Mouse (Mus musculus) naive thymus-derived CD4-positive, alpha-beta T cell, adult 2 months (primary cell): Measurements from ENCODE around the gene Gstm6.
A peak's percentile ranks its signal among the peaks of the same experiment; 100 is the strongest.
"Not testable (repeated sequence)": the region's sequence is repeated elsewhere in the genome, so short reads cannot be mapped to it uniquely, and the experiment has no call there.

Source experiments
- DNase-seq: peaks from one replicate; pipeline ENCODE4 v3.0.0-alpha.2; 2011; ENCODE audit warnings: low read depth

Gstm6 gene

DNA sequence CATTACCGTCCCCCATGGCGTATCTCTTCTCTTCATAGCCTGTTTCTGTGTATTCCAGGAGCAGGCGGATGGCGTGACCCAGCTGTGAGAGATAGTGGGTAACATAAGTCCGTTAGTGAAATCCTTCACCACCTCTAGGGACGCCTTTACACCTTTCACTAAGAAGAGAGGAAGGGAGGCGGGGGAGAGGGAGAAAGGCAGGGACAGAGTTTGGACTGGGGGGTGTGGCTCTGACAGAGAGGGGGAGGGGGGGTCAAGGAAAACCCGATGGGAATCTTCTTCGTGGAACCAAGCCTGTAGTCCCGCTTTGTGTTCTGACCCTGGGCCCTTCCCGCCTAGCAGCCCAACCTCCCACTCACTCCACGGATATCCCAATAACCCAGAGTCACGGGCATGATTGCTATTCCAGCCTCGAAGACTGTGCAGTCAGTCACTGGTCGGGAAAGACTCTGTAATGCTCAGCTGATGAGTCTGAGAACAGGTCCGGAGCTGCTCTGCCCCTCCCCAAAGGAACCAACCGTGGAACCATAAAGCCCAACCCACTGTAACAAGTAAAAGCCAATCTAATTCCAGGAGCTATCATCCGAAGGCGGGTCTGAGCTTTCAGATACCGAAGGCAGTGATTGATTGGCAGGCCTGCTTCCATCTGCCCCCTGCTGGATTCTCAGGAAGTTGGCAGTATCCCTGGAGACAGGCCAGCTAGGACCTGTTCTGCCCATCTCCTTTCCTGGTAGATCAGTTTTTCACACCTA lies at the start of gene Gstm6:
Gene Gstm6, minus strand, starts transcription at position 511 of the 752 bp plus-strand sequence.
- DNase-seq: no peak

DNA sequence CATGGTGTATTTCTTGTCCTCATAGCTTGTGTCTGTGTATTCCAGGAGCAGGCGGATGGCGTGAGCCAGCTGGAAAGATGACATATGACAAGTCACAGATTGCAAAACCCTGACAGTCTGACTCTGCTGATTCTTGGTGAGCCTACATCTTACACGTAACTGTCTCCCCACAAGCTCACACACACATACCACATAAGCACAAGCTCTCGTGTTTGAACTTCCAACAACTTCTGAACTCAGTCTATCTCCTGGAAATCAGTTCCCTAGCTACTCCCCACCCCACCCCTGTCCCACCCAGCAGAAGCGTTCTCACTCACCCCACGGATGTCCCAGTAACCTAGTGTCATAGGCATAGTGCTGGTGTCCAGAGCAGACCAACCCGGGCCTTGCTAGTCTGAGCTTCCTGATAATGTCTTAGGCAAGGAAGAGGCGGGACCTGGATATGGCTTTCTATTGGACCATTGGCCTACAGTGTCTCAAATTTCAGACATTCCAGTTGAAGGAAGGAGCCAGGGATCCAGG lies 42.6 kb upstream of the Gstm6 start, which contains the start of gene Gstm2:
Gene Gstm2, minus strand, starts transcription at position 413 of the 522 bp plus-strand sequence.
- DNase-seq: no peak

DNA sequence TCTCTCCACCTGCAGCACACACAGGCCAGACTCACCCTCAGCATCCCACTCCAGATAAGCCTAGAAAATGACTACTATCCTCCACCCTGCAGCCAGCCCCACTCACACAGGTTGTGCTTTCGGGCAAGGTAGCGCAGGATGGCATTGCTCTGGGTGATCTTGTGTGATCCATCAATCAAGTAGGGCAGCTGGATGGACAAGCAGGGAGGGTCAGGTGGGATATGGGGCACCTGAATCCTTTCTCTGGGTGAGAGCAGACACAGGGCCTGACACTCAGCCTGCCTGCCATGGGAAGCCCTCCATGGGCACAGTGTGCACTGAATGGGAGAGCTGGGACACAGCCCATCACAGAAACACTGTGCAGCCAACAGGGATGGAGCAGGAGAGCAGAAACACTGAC lies 41.6 kb upstream of the Gstm6 start:
- not testable (repeated sequence) for DNase-seq

DNA sequence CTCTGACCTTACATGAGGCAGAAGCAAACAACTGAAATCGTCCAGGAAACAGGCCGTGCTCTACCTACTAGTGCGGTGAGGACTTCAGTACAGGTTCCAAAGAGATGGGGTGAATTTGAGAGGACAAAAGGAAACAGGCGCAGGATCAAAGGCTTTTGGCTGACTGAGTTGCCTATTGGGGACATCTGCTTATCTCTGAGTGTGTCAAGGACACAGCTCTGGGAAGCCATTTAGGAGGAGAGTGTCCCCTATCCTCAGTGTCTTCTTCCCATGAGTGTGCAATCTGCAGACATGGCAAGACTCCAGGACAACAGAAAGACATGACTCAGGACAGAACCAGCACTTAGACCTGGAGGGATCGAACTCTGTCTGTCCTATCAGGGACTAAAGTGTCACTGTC lies 40.9 kb upstream of the Gstm6 start:
- no peak for DNase-seq

DNA sequence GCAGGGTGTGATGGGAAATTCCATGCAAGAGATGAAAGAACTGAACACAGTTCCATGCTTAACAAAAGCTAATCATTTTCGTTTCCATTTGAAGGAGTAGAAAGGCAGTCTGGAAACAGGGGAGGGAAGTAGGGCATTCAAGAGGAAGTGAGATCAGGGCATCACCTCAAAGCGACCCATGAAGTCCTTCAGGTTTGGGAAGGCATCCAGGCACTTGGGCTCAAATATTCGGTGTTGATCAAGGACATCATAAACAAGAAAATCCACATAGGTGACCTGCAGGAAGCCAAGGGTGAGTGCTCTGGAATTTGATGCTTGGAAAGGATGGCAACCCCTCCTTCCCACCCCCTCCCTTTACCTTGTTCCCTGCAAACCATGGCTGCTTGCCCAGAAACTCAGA lies 40.2 kb upstream of the Gstm6 start:
- no peak for DNase-seq

DNA sequence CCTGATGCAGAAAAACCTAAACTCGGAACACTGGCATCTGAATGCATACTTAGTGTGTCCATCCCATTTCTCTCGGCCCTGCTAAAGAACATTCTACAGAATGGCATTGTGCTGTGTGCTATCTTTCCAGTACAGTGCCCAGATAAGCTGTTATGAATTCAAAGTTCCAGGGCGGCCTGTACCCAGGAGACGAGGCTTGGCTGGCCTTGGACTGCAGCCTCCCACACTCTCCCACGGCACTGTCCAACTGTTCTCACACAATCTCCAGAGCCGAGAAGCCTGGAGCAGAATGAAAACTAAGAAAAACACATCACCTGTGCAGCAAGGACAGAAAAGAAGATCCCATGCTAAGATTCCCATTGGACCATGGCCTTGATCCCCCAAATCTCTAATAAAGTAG lies 39.2 kb upstream of the Gstm6 start:
- no peak for DNase-seq

DNA sequence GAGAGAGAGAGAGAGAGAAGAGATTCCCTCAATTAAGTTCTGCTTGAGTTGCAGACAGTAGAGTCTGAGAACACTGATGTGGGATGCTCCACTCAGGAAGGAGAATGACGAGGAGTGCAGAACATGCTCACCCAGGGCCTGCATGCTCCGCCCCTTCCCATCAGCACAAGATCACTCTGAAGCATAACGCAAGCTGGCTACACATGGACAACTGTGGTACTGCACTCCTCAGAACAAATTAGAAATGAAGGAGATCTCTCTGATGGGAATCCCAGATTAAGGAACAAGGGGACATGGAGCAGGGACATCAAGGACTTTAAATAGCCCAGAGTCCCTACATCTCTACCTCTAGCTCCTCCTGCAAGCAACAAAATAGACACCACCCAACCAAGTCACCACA lies 37.7 kb upstream of the Gstm6 start:
- no peak for DNase-seq

DNA sequence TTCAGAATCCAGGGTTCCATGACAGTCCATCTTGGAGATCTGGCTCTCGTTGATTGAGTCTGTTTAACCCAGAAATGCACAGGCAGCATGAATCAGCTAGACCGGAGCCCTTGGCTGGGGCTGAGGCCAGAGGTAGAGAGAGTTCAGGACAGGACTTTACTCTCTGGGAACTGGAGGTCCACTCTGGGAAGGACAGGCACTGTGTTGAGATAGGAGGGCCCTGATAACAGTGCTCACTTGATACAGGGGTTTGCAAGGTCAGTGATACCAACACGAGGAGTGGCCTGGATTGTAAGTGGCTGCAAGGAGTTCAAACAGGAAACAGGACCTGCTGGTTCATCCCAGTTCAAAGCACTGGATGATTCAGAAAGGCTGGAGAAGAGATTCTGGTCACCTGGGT lies 34.1 kb upstream of the Gstm6 start:
- no peak for DNase-seq

DNA sequence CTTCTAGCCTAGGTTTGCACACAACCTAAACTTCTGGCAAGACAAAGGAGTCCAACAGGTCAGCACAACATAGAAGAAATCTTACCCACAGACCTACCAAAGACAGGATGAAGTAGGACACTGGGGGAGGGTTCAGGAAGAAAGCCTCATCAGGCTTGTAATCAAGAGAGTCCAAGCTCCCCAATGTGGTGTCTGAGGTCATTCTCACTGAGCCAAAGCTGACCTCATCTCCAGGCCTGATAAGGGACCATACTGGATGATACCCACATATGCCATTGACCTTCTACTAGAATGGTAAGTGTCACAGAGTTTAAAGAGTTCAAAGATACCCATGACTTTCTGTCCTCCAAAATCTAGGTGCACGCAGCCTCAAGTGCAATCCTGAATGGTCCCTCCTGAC lies 30.7 kb upstream of the Gstm6 start:
- DNase-seq: no peak

DNA sequence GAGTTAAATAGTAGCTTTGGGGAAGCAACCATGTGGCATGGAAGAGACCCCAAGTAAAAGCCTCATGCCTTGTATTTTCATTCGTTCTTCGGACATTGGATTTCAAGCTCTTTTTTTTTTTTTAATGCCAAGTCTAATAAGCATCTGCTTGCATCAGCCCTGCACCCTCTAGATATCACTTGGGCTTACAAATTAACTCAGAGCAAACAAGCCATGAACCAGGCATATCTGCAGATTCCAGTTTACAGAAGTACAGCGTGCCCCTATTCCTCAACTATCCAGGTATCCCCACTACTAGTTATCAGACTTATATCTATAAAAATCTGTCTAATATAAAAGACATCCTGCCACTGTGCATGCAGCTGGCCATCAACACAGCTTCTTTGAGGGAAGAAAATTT lies 28.5 kb upstream of the Gstm6 start:
- DNase-seq: no peak

DNA sequence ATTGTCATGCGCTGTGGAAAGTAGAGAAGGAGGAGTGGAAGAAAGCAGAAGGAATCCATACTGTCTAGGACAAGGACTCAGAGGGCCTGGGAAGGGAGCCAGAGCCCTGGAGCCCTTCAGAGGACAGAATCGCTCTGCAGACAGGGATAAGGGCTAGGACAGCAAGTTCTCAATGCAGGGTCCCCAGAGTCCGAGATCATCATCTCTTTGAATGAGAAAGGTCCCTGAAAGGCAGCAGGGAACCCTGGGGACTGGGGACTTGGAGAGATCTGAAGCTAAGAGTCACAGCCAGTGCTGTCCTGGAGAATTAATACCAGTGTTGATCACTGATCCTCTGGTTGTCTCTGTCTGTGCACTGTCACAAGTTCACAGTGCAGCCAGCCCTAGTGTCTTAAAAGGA lies 27.6 kb upstream of the Gstm6 start:
- not testable (repeated sequence) for DNase-seq

DNA sequence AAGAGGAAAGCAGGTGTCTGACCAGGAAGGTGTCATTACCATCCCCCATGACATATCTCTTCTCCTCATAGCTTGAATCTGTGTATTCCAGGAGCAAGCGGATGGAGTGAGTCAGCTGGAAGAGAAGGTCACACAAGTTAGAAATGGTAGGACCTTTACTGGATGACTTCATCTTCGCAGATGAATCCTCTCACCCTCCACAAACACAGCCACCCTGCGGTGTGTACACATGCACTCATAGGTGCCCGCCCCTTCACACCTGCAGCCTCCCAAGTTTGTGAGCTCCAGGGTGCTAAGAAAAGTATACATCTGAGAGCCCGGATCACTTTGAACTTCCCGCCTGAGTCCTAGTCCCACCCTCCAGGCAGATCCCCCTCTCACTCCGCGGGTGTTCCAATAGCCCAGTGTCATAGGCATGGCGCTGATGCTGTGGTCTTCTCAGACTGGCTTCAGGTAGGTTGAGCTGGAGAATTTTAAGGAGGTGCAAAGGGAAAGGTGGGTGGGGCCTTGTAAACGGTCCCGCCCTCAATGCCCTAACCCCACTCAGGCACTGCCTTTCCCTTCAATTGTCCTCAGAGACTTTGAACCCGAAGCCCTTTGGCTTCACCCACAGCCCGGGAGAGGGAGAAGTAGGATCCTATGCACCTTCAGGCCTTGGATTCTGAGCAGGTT lies 25.3 kb upstream of the Gstm6 start, which contains the start of gene Gstm3:
Gene Gstm3, minus strand, starts transcription at position 560 of the 672 bp plus-strand sequence.
- no peak for DNase-seq

DNA sequence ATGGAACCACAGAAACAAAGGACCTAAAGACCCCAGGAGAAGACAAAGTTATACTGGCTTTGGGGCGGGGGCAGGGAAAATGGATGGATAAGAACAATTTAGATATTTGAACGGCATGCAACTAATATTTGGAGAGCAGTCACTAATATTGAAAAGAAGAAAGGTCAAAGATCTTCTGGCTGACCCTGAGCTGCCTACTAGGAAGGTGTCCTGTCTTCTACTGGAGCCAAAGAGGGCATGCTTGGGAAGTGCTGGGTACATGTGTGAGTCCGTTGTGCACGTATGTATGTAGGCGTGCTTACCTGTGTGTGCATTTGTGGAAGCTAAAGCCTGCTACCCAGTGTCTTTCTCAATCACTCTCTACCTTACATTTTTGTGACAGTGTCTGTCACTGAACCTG lies 23.1 kb upstream of the Gstm6 start:
- DNase-seq: no peak

DNA sequence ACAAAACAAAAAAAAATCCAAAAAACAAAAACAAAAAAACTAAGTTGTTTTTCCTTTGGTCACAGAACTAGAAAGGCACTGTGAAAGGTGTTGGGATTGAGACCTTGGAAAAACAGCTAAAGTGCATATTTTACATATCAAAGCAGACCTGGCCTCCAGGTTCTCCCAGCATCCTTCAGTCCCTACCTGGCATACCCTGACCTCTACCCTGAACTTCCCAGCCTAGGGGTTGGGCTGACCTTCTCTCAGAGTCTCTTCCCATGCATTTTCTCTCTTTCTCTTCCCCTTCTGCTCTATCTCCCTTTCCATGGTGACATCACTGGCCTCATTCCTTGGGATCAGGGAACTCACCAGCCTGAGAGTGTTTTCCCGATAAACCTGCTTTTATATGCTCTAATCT lies 22.0 kb upstream of the Gstm6 start:
- no peak for DNase-seq

DNA sequence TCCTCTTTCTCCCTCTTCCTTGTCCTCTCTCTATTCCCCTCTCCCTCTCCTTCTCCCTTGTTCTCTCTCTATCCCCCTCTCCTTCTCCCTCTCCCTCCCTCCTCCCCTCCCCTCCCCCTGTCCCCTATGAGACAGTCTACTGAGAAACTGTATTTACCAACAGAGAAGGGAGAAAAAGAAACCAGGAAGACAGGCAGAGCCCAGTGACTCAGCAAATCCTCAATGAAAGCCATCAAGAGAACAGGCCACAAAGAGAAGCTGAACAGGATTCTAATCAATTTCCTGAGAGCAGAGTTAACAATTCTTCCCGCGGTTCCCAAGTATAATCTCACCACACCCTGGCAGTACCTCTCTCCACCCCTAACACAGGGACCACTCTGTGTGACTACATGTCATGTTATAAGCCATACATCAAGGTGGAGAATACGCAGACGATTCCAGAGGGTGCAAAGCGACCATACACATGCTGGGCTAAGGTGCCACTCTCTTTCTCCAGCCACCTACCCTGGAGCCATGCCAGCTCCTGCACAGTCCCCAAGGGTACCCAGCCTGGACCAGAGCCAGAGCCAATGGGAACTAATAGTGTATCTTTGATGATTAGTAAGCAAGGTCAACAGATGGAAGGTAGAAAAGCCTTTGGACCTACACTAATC lies 21.2 kb upstream of the Gstm6 start:
- DNase-seq: no peak

DNA sequence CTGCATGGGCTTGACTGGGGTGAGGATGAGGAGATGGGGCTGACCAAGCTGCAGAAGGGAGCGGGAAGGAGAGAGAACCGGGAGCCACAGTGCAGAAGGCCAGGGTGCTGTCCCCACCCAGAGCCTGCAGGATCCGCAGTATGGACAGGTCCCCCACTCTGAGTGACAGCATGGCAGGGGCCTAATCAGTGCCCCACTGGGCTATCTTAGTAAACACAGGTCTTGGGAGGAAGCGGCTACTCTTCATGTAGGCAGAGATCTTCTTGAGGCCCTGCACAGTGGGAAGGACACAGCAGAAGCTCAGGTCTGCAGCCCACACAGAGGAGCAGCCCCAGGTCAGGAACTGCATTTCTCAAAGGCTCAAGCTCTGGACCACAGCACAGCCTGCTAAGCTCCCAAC lies 20.5 kb upstream of the Gstm6 start:
- no peak for DNase-seq

DNA sequence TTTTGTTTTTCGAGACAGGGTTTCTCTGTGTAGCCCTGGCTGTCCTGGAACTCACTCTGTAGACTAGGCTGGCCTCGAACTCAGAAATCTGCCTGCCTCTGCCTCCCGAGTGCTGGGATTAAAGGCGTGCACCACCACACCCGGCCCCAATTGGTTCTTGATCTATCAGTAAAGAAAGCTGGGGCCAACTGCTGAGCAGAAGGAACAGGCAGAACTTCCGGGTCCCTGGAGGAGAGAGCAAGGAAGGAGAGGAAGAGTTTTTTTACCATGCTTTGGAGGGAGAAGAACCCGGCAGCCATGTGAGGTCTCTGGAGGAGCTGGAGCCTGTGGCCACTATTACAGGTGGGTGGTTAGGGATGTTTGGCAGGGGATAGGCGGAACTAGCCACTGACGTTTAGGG lies 11.7 kb upstream of the Gstm6 start:
- DNase-seq: not testable (repeated sequence)

DNA sequence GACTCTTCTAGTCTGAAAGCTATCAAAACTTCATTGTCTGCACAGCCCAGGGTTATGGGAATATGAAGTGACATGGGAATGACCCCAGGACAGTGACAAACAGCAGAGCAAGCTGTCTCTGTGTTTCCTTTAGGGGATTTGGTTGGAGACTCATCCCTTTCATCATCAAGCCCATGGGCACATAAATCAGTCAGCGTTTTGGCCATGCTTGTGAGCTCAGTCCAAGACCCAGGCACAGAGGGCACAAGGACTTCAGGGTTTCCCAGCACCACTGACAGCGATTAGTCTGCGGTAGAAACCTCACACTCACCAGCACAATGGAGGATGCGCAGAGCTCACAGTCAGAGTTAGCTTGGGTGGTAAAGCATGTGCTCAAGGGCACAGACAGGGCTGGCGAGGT lies 10.4 kb upstream of the Gstm6 start:
- no peak for DNase-seq

DNA sequence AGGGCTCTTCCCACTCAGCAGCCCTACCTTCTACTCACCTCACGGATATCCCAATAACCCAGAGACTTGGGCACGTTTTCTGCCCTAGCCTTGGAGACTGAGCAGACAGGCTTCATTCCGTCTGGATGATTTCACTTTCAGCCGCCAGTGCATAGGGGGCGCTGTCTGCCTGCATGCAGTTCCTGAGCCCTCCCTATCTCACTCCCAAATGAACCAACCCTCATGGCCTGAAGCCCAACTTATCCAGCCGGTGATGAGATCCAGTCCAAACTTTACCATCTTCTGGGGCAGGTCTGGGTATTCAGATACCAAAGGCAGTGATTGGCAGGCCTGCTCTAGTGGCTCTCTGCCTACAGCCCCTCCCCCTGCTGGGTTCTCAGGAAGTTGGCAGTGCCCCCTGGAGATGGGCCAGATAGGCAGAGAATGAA lies 9.8 kb upstream of the Gstm6 start:
- DNase-seq: peak; percentile 8

DNA sequence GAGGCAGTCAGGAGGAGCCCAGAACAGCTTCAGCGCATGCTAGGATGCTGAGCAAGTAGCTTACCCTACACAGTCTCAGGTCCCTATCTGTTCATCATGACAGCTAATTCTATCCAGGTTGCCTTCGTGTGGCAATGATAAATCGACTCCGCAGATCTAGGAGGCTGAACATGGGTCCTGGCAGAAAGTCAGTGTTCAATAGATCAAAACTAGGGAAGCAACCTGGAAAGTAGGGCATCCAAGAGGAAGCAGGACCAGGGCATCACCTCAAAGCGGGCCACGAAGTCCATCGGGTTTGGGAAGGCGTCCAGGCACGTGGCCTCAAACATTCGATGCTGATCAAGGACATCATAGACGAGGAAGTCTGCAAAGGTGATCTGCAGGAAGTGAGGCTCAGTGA lies 7.0 kb upstream of the Gstm6 start:
- no peak for DNase-seq

DNA sequence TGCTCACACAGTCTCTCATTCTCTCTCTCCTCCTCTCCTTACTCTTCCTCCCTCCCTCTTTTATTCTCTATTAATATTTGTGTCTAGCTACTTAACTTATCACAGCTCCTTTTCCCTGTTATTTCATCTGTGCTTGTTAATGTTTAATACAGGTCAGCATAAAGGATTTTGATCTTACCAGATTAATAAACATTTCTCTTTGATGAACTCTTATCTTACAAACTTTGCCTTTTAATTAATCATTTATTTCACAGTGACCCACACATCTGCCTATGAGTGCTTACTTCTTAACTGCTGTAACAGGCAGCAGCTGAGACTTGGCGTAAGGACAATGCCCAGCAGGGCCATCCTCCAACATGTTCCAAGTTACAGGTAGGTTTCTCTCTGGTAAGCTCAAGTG lies 5.9 kb upstream of the Gstm6 start:
- not testable (repeated sequence) for DNase-seq

DNA sequence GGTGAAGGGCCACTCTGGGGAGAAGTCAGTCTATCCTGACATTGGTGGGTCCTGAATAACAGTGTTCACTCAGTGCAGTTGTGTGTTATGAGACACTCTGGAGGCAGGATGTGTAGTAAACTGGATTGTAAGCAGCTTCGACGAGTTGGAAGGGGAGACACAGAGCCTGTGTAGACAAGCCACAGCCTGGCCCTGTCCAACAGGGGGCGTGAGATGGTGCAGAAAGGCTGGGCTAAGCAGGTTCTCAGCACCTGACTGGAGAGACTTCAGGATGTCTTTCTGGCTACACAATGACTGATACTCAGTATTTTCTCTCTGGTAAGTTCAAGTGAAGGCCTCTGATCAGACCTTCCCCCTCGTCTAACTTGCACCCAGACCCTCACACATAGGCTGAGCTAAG lies 2.2 kb upstream of the Gstm6 start:
- DNase-seq: no peak

DNA sequence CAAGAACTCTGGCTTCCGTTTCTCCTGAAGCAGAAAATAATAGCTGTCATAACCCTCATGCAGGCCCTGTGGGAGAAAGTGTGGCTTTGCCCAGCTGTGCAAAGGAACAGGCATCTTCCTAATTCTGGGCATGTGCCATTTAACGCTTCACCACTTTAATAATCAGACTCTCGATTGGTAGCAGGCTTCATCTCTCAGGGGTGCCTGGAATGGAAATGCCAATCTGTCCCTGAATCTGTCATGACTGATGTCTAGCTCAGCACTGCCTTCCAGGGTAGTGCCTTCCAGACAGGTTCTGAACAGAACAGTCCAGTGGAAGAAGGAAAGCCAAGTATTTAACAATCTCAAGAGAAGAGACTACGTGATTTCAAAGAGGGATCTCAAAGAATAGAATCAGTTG lies 2.3 kb downstream of the Gstm6 start:
- no peak for DNase-seq
